Mouse (Mus musculus) neutrophil, adult 5-6 weeks (primary cell): ENCODE measurements around the gene Gm10518. TPM values are rescaled to one million over a fixed set of nuclear protein-coding genes. Genes with fewer than 3 reads are reported as not detected.
"Not testable (repeated sequence)": the region's sequence is repeated elsewhere in the genome, so short reads cannot be mapped to it uniquely, and the experiment has no call there.

Experiments used
- ATAC-seq: fragments of 151-379, 151-347 bp; 2 replicates; pipeline ENCODE4 v1.8.0; 2017; ENCODE audit warnings: mild to moderate bottlenecking, moderate TSS enrichment; ENCODE audit not compliant: insufficient number of reproducible peaks, poor library complexity, low FRiP score, severe bottlenecking; ENCODE audit errors: extremely low read depth
- total RNA-seq: library from RNA; stranded (forward); fragments of 200-1000 nt; gene quantifications from 2 replicates; pipeline ENCODE4 v1.2.3, GENCODE M21; 2017

Gm10518 gene
- total RNA-seq: 0.86 and 1.6 TPM in 2 replicates

GRCm38 (mm10) chr1:179802610-179803512 is at the start of gene Gm10518:
Gm10518 (plus strand) TSS chr1:179803376.
- ATAC-seq: peak; percentile 7; the same call in 1 of the 2 replicates

- no peak for ATAC-seq
Measured at GRCm38 (mm10) chr1:179756477-179756876, 46.7 kb upstream of the Gm10518 start.

- ATAC-seq: no peak
Measured at GRCm38 (mm10) chr1:179760086-179760485, 43.1 kb upstream of the Gm10518 start.

- no peak for ATAC-seq
Measured at GRCm38 (mm10) chr1:179760553-179760952, 42.6 kb upstream of the Gm10518 start.

GRCm38 (mm10) chr1:179776831-179777230 is 26.3 kb upstream of the Gm10518 start:
- ATAC-seq: no peak

- ATAC-seq: no peak
Measured at GRCm38 (mm10) chr1:179784098-179784497, 19.1 kb upstream of the Gm10518 start.

- no peak for ATAC-seq
Measured at GRCm38 (mm10) chr1:179785502-179785901, 17.7 kb upstream of the Gm10518 start.

GRCm38 (mm10) chr1:179787281-179787680 is 15.9 kb upstream of the Gm10518 start:
- ATAC-seq: peak; percentile 63; the same call in 1 of the 2 replicates

GRCm38 (mm10) chr1:179798794-179799193 is 4.4 kb upstream of the Gm10518 start:
- ATAC-seq: no peak

GRCm38 (mm10) chr1:179803513-179804139 is 450 bp downstream of the Gm10518 start, which contains the start of gene Ahctf1:
Ahctf1 (minus strand) TSS chr1:179803680.
- ATAC-seq: peak; percentile 92

- no peak for ATAC-seq
Measured at GRCm38 (mm10) chr1:179804140-179804881, 1.1 kb downstream of the Gm10518 start.

- ATAC-seq: no peak
Measured at GRCm38 (mm10) chr1:179805751-179806150, 2.6 kb downstream of the Gm10518 start.

- ATAC-seq: no peak
Measured at GRCm38 (mm10) chr1:179807468-179807867, 4.3 kb downstream of the Gm10518 start.

GRCm38 (mm10) chr1:179808300-179808699 is 5.1 kb downstream of the Gm10518 start:
- no peak for ATAC-seq

GRCm38 (mm10) chr1:179813385-179813784 is 10.2 kb downstream of the Gm10518 start:
- ATAC-seq: no peak

GRCm38 (mm10) chr1:179814616-179815015 is 11.4 kb downstream of the Gm10518 start:
- ATAC-seq: no peak

GRCm38 (mm10) chr1:179818490-179819278 is 15.5 kb downstream of the Gm10518 start:
- not testable (repeated sequence) for ATAC-seq

GRCm38 (mm10) chr1:179824549-179824948 is 21.4 kb downstream of the Gm10518 start:
- ATAC-seq: no peak

GRCm38 (mm10) chr1:179828051-179828450 is 24.9 kb downstream of the Gm10518 start:
- no peak for ATAC-seq
